ENCODE assay signal across 13 mouse cellular contexts in the genomic region with DNA sequence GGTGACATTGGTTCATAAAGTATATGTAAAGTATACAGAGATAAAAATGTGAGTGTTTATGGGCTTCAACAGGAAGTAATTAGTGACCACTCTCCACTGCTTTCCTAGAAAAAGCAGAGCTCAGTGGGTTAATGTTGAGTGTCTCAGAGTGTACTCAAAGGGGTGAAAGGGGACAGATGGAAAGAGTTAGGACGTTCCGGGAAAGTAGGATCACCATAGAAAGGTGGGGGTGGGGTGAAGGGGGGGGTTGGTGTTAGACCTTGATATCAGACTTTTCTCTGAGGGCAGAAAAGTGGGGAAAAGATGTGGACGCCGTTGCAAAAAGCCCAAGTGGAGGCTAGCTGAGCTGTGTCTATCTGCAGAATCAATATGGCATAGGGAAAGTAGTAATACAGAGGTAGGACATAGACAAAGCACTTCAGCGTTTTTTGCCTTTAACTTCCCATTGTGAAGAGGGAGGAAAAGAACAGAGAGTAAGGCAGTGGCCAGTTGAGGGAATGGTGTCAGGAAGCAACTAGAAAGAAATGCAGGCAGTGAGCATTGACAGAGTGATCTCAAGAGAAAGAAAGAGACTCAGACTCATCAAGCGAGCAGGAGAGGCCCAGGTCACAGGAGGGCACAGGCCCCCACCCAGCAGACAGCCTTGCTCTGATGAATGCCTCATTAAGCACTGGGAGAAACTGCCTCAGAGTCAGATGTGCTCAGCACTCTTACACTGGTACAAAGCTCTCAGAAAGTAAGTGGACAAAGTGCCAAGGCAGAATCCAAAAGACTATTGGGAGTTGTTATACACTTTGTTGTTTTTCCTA. TPM values are rescaled to one million over a fixed set of nuclear protein-coding genes. Genes with fewer than 3 reads are reported as not detected.
DNase-seq lines count a peak whose midpoint lies in the region; ATAC-seq and TF ChIP-seq lines count a peak whose summit lies in the region.
"Had no signal": no experiment of that assay in that cellular context is flagged by ENCODE, and none has a peak within 500 bp of the region (broad histone marks: within the 10 kb centered on the region; RNA-seq: fewer than 3 reads in every experiment).

No protein-coding gene starts in this region.

- WGBS in heart, adult 2 months, result 69% methylated on average over 6 of the region's 6 CpGs
- 45% methylated on average over 6 of the region's 6 CpGs for WGBS in midbrain, embryonic 10.5 days
- 50% methylated on average over 6 of the region's 6 CpGs for WGBS in midbrain, embryonic 16.5 days
- WGBS in hindbrain, embryonic 12.5 days, result 24% methylated on average over 6 of the region's 6 CpGs

- no peaks in the 10 kb centered on the region for H3K9me3 ChIP-seq in midbrain, embryonic 10.5 days (replicated peaks)
- no peaks in the 10 kb centered on the region for H3K9me3 ChIP-seq in midbrain, embryonic 16.5 days (replicated peaks; ENCODE audit: control insufficient read depth, low read length, poor library complexity, severe bottlenecking)
- no peaks in the 10 kb centered on the region for H3K9me3 ChIP-seq in hindbrain, embryonic 12.5 days (replicated peaks)
- H3K9me3 ChIP-seq: forebrain, embryonic 15.5 days; G1E had no signal

- TF ChIP-seq CTCF in heart, adult 2 months (IDR thresholded peaks at IDR 0.05), result no peak

- intact Hi-C loops in heart, adult 2 months (cut with DNase I), result no loop called here

- H3K27me3 ChIP-seq in heart, adult 2 months (ENCODE audit: control insufficient read depth, insufficient read depth, low read length), result no peaks in the 10 kb centered on the region
- no peaks in the 10 kb centered on the region for H3K27me3 ChIP-seq in midbrain, embryonic 10.5 days (ENCODE audit: low read depth, poor library complexity, severe bottlenecking)
- no peaks in the 10 kb centered on the region for H3K27me3 ChIP-seq in midbrain, embryonic 16.5 days (ENCODE audit: control insufficient read depth, insufficient read depth, low read depth, low read length)
- no peaks in the 10 kb centered on the region for H3K27me3 ChIP-seq in hindbrain, embryonic 12.5 days
- H3K27me3 ChIP-seq: forebrain, embryonic 15.5 days had no signal

- no peaks in the 10 kb centered on the region for H3K4me1 ChIP-seq in heart, adult 2 months (ENCODE audit: control insufficient read depth, insufficient read depth, low read length)
- peaks cover 13% of the 10 kb centered on the region for H3K4me1 ChIP-seq in midbrain, embryonic 10.5 days
- H3K4me1 ChIP-seq in midbrain, embryonic 16.5 days (ENCODE audit: control insufficient read depth, insufficient read depth, low read length), result no peaks in the 10 kb centered on the region
- peaks cover 5% of the 10 kb centered on the region; the same call in 1 of the 2 replicates for H3K4me1 ChIP-seq in hindbrain, embryonic 12.5 days
- H3K4me1 ChIP-seq: forebrain, embryonic 15.5 days had no signal

- ATAC-seq in midbrain, embryonic 16.5 days, result no peak
- ATAC-seq in hindbrain, embryonic 12.5 days (ENCODE audit: low FRiP score), result no peak
- ATAC-seq: forebrain, embryonic 15.5 days; liver, postnatal 0 days had no signal

- no peak for TF ChIP-seq EP300 in heart, adult 2 months (IDR thresholded peaks at IDR 0.05; ENCODE audit: insufficient read depth, low read depth, low read length)

- H3K79me2 ChIP-seq in heart, adult 2 months (replicated peaks; ENCODE audit: control insufficient read depth, insufficient read depth, low read length), result no peaks in the 10 kb centered on the region

- peak; percentile 52 for DNase-seq in heart, adult 11 months
- DNase-seq in heart, adult 2 months, result no peak
- DNase-seq in midbrain, embryonic 10.5 days (ENCODE audit: low spot score), result no peak
- peak; percentile 69 for DNase-seq in hindlimb bud, embryonic 11.5 days (ENCODE audit: extremely low spot score, low read depth, low spot score)
- DNase-seq in thymus, postnatal 0 days (ENCODE audit: low spot score), result no peak
- no peak for DNase-seq in right cerebral cortex, postnatal 10 days (ENCODE audit: low spot score in 2 of 2)
- DNase-seq: adrenal gland, postnatal 36 days; gastrocnemius, postnatal 25 days; liver, postnatal 0 days had no signal

- no peak overlapping the region for H3K4me3 ChIP-seq in heart, adult 2 months
- H3K4me3 ChIP-seq in midbrain, embryonic 10.5 days, result no peak overlapping the region
- no peak overlapping the region for H3K4me3 ChIP-seq in midbrain, embryonic 16.5 days (ENCODE audit: low read depth, low read length)
- no peak overlapping the region for H3K4me3 ChIP-seq in hindbrain, embryonic 12.5 days
- H3K4me3 ChIP-seq: forebrain, embryonic 15.5 days had no signal

- no peaks in the 10 kb centered on the region for H3K36me3 ChIP-seq in heart, adult 2 months (ENCODE audit: control insufficient read depth, insufficient read depth, low read length)
- no peaks in the 10 kb centered on the region for H3K36me3 ChIP-seq in midbrain, embryonic 10.5 days
- H3K36me3 ChIP-seq in midbrain, embryonic 16.5 days (ENCODE audit: control insufficient read depth, insufficient read depth, low read length), result no peaks in the 10 kb centered on the region
- H3K36me3 ChIP-seq in hindbrain, embryonic 12.5 days, result no peaks in the 10 kb centered on the region
- H3K36me3 ChIP-seq: forebrain, embryonic 15.5 days; G1E had no signal

- no peak overlapping the region for H3K27ac ChIP-seq in heart, adult 2 months
- 0 out of 2 replicates have a peak overlapping the region, but pooled peaks have one; percentile 46 for H3K27ac ChIP-seq in midbrain, embryonic 10.5 days (replicated peaks)
- H3K27ac ChIP-seq in midbrain, embryonic 16.5 days (ENCODE audit: low read length), result no peak overlapping the region
- no peak overlapping the region for H3K27ac ChIP-seq in hindbrain, embryonic 12.5 days
- H3K27ac ChIP-seq: forebrain, embryonic 15.5 days had no signal

- H3K9ac ChIP-seq in heart, adult 2 months (ENCODE audit: low read depth, low read length), result no peak overlapping the region
- no peak overlapping the region for H3K9ac ChIP-seq in midbrain, embryonic 16.5 days (ENCODE audit: low read depth, low read length)
- H3K9ac ChIP-seq in hindbrain, embryonic 12.5 days, result no peak overlapping the region
- H3K9ac ChIP-seq: forebrain, embryonic 15.5 days; liver, postnatal 0 days had no signal

- TF ChIP-seq POLR2A in heart, adult 2 months (IDR thresholded peaks at IDR 0.05; ENCODE audit: insufficient read depth, low read depth, low read length), result no peak

- no peak overlapping the region for H3K4me2 ChIP-seq in midbrain, embryonic 16.5 days (ENCODE audit: low read length)
- no peak overlapping the region for H3K4me2 ChIP-seq in hindbrain, embryonic 12.5 days (replicated peaks)
- H3K4me2 ChIP-seq: forebrain, embryonic 15.5 days had no signal

RNA-seq across cellular contexts. Expression of a gene that starts 18.5 kb away (rescaled TPM):
- 1 to 10 TPM; 1.8 to 2.3 TPM for total RNA-seq in heart, adult 2 months (2021)
- polyA plus RNA-seq in heart, adult 2 months (2012; rRNA removed), result 0.55 and 2.6 TPM in 2 replicates
- 0.05 and 0.67 TPM in 2 replicates for polyA plus RNA-seq in midbrain, embryonic 10.5 days (2016; fragmentation: Nextera tagmentation; extraction: Ambion mirVana)
- 0.53 and 0.67 TPM in 2 replicates for polyA plus RNA-seq in midbrain, embryonic 16.5 days (2015; fragmentation: Nextera tagmentation; extraction: Ambion mirVana)
- 0.49 and 0.79 TPM in 2 replicates for polyA plus RNA-seq in thymus, postnatal 0 days (2015; fragmentation: Nextera tagmentation; extraction: Ambion mirVana)
- polyA plus RNA-seq in hindbrain, embryonic 12.5 days (2016; fragmentation: Nextera tagmentation; extraction: Ambion mirVana), result 1.0 and 2.4 TPM in 2 replicates
- polyA plus RNA-seq: G1E; liver, postnatal 0 days had no signal

Comparison
In these comparisons a context has a peak if more than half of its experiments do, and no peak if none do; other contexts are left out.
1. DNase-seq: peak in heart, adult 11 months (single experiment) and hindlimb bud, embryonic 11.5 days (single experiment); none in heart, adult 2 months (0 of 2), midbrain, embryonic 10.5 days (single experiment), thymus, postnatal 0 days (single experiment) and right cerebral cortex, postnatal 10 days (0 of 2).